In genomic region chr15:79235268-79235667, GRCm38 (mm10) we compare ENCODE assay signal across 22 mouse cellular contexts. TPM values are rescaled to one million over a fixed set of nuclear protein-coding genes. Genes with fewer than 3 reads are reported as not detected.
A peak's percentile ranks its signal among the peaks of the same experiment; 100 is the strongest.
DNase-seq lines count a peak whose midpoint lies in the region; ATAC-seq and TF ChIP-seq lines count a peak whose summit lies in the region.
"Had no signal": no experiment of that assay in that cellular context is flagged by ENCODE, and none has a peak within 500 bp of the region (broad histone marks: within the 10 kb centered on the region; RNA-seq: fewer than 3 reads in every experiment).

No protein-coding gene starts in this region.

- TF ChIP-seq EP300 in heart, adult 2 months (IDR thresholded peaks at IDR 0.05; ENCODE audit: insufficient read depth, low read depth, low read length) = no peak
- TF ChIP-seq EP300 in stomach, postnatal 0 days (optimal IDR thresholded peaks at IDR 0.05) = no peak

- no peaks in the 10 kb centered on the region for H3K27me3 ChIP-seq in heart, embryonic 16.5 days (ENCODE audit: control insufficient read depth, insufficient read depth, low read length)
- H3K27me3 ChIP-seq in heart, adult 2 months (ENCODE audit: control insufficient read depth, insufficient read depth, low read length) = no peaks in the 10 kb centered on the region
- H3K27me3 ChIP-seq in liver, embryonic 13.5 days = no peaks in the 10 kb centered on the region
- no peaks in the 10 kb centered on the region for H3K27me3 ChIP-seq in liver, embryonic 11.5 days (replicated peaks; ENCODE audit: control insufficient read depth, insufficient read depth, low read length)
- no peaks in the 10 kb centered on the region for H3K27me3 ChIP-seq in intestine, embryonic 16.5 days (replicated peaks; ENCODE audit: control insufficient read depth, insufficient read depth, low read length)
- H3K27me3 ChIP-seq in stomach, postnatal 0 days (ENCODE audit: control insufficient read depth, insufficient read depth, low read length) = no peaks in the 10 kb centered on the region
- no peaks in the 10 kb centered on the region for H3K27me3 ChIP-seq in forebrain, embryonic 13.5 days
- H3K27me3 ChIP-seq: embryonic facial prominence, embryonic 12.5 days; forebrain, embryonic 15.5 days; megakaryocyte, embryonic 14.5 days; midbrain, embryonic 15.5 days; neural tube, embryonic 15.5 days had no signal

- peaks cover 11% of the 10 kb centered on the region for H3K4me1 ChIP-seq in heart, embryonic 16.5 days (ENCODE audit: control insufficient read depth, insufficient read depth, low read length)
- H3K4me1 ChIP-seq in heart, adult 2 months (ENCODE audit: control insufficient read depth, insufficient read depth, low read length) = no peaks in the 10 kb centered on the region
- H3K4me1 ChIP-seq in liver, embryonic 13.5 days (replicated peaks) = peaks cover 2% of the 10 kb centered on the region
- H3K4me1 ChIP-seq in liver, embryonic 11.5 days (replicated peaks; ENCODE audit: control insufficient read depth, insufficient read depth, low read length) = no peaks in the 10 kb centered on the region
- H3K4me1 ChIP-seq in intestine, embryonic 16.5 days (ENCODE audit: control insufficient read depth, insufficient read depth, low read length) = peaks cover 5% of the 10 kb centered on the region
- no peaks in the 10 kb centered on the region for H3K4me1 ChIP-seq in stomach, postnatal 0 days (replicated peaks; ENCODE audit: control insufficient read depth, insufficient read depth)
- peaks cover 1% of the 10 kb centered on the region; the same call in 1 of the 2 replicates for H3K4me1 ChIP-seq in forebrain, embryonic 13.5 days

- no peak overlapping the region for H3K4me2 ChIP-seq in heart, embryonic 16.5 days (ENCODE audit: low read depth, low read length)
- no peak overlapping the region for H3K4me2 ChIP-seq in liver, embryonic 13.5 days
- H3K4me2 ChIP-seq in liver, embryonic 11.5 days = no peak overlapping the region
- H3K4me2 ChIP-seq in intestine, embryonic 16.5 days (ENCODE audit: low read depth, low read length) = no peak overlapping the region
- H3K4me2 ChIP-seq in stomach, postnatal 0 days (replicated peaks; ENCODE audit: low read depth) = no peak overlapping the region
- H3K4me2 ChIP-seq in forebrain, embryonic 13.5 days = no peak overlapping the region
- H3K4me2 ChIP-seq: embryonic facial prominence, embryonic 12.5 days; forebrain, embryonic 15.5 days; midbrain, embryonic 15.5 days; neural tube, embryonic 15.5 days had no signal

- H3K9ac ChIP-seq in heart, embryonic 16.5 days (ENCODE audit: low read length) = no peak overlapping the region
- H3K9ac ChIP-seq in heart, adult 2 months (ENCODE audit: low read depth, low read length) = no peak overlapping the region
- H3K9ac ChIP-seq in liver, embryonic 13.5 days = no peak overlapping the region
- H3K9ac ChIP-seq in liver, embryonic 11.5 days (ENCODE audit: low read depth, low read length) = no peak overlapping the region
- no peak overlapping the region for H3K9ac ChIP-seq in intestine, embryonic 16.5 days (ENCODE audit: low read depth, low read length)
- H3K9ac ChIP-seq in stomach, postnatal 0 days (ENCODE audit: low read length) = no peak overlapping the region
- H3K9ac ChIP-seq in forebrain, embryonic 13.5 days = no peak overlapping the region
- H3K9ac ChIP-seq: embryonic facial prominence, embryonic 12.5 days; forebrain, embryonic 15.5 days; midbrain, embryonic 15.5 days; neural tube, embryonic 15.5 days had no signal

- DNase-seq in heart, adult 2 months = no peak
- DNase-seq in liver, embryonic 13.5 days = no peak
- DNase-seq in liver, embryonic 11.5 days (ENCODE audit: low spot score) = no peak
- peak; percentile 46 for DNase-seq in stomach, postnatal 0 days (ENCODE audit: low spot score)
- DNase-seq: adrenal gland, adult 2 months; cerebellum, adult 9-10 months; gastrocnemius, postnatal 25 days; heart, postnatal 10 days; kidney, adult 8-10 months; kidney, postnatal 25 days; lung, adult 2 months; thymus, adult 2 months had no signal

- peaks cover 26% of the 10 kb centered on the region for H3K36me3 ChIP-seq in heart, embryonic 16.5 days (ENCODE audit: control insufficient read depth, insufficient read depth)
- H3K36me3 ChIP-seq in heart, adult 2 months (ENCODE audit: control insufficient read depth, insufficient read depth, low read length) = no peaks in the 10 kb centered on the region
- H3K36me3 ChIP-seq in liver, embryonic 13.5 days = peaks cover 62% of the 10 kb centered on the region
- peaks cover 19% of the 10 kb centered on the region for H3K36me3 ChIP-seq in liver, embryonic 11.5 days (ENCODE audit: control insufficient read depth, insufficient read depth, low read length)
- peaks cover 13% of the 10 kb centered on the region for H3K36me3 ChIP-seq in intestine, embryonic 16.5 days (ENCODE audit: control insufficient read depth, insufficient read depth, low read length)
- peaks cover 13% of the 10 kb centered on the region for H3K36me3 ChIP-seq in stomach, postnatal 0 days (ENCODE audit: control insufficient read depth, insufficient read depth, low read length)
- peaks cover 84% of the 10 kb centered on the region for H3K36me3 ChIP-seq in forebrain, embryonic 13.5 days (ENCODE audit: poor library complexity, severe bottlenecking)

- ATAC-seq in heart, embryonic 16.5 days (replicated peaks; ENCODE audit: extremely low read depth, insufficient read depth, low FRiP score) = peak; percentile 71
- peak; percentile 34; the same call in 1 of the 2 replicates for ATAC-seq in liver, embryonic 13.5 days (ENCODE audit: low read depth)
- ATAC-seq in liver, embryonic 11.5 days (replicated peaks; ENCODE audit: low FRiP score) = no peak
- ATAC-seq in intestine, embryonic 16.5 days = peak; percentile 71
- no peak for ATAC-seq in stomach, postnatal 0 days (ENCODE audit: low FRiP score, low TSS enrichment)
- no peak for ATAC-seq in forebrain, embryonic 13.5 days
- ATAC-seq: forebrain, embryonic 15.5 days; midbrain, embryonic 15.5 days had no signal

- H3K9me3 ChIP-seq in heart, embryonic 16.5 days (replicated peaks; ENCODE audit: control insufficient read depth, low read length) = no peaks in the 10 kb centered on the region
- no peaks in the 10 kb centered on the region for H3K9me3 ChIP-seq in liver, embryonic 13.5 days (replicated peaks)
- H3K9me3 ChIP-seq in liver, embryonic 11.5 days (ENCODE audit: control insufficient read depth, low read length) = no peaks in the 10 kb centered on the region
- no peaks in the 10 kb centered on the region for H3K9me3 ChIP-seq in intestine, embryonic 16.5 days (ENCODE audit: control insufficient read depth, low read length)
- no peaks in the 10 kb centered on the region for H3K9me3 ChIP-seq in stomach, postnatal 0 days (ENCODE audit: control insufficient read depth, low read length)
- H3K9me3 ChIP-seq in forebrain, embryonic 13.5 days (replicated peaks) = no peaks in the 10 kb centered on the region
- H3K9me3 ChIP-seq: embryonic facial prominence, embryonic 12.5 days; forebrain, embryonic 15.5 days; megakaryocyte, embryonic 14.5 days; midbrain, embryonic 15.5 days; neural tube, embryonic 15.5 days had no signal

- intact Hi-C loops in heart, adult 2 months (cut with DNase I) = no loop called here

- TF ChIP-seq CTCF in heart, adult 2 months (IDR thresholded peaks at IDR 0.05) = no peak
- no peak for TF ChIP-seq CTCF in stomach, postnatal 0 days (IDR thresholded peaks at IDR 0.05; ENCODE audit: low read depth)

- 34% methylated on average over 9 of the region's 9 CpGs for WGBS in heart, embryonic 16.5 days
- 60% methylated on average over 9 of the region's 9 CpGs for WGBS in heart, adult 2 months
- 72% methylated on average over 9 of the region's 9 CpGs for WGBS in liver, embryonic 13.5 days (ENCODE audit: insufficient replicate concordance)
- 86% methylated on average over 9 of the region's 9 CpGs for WGBS in liver, embryonic 11.5 days
- 72% methylated on average over 9 of the region's 9 CpGs for WGBS in intestine, embryonic 16.5 days
- 60% methylated on average over 9 of the region's 9 CpGs for WGBS in stomach, postnatal 0 days
- WGBS in forebrain, embryonic 13.5 days = 76% methylated on average over 9 of the region's 9 CpGs

- no peak for TF ChIP-seq POLR2A in heart, adult 2 months (IDR thresholded peaks at IDR 0.05; ENCODE audit: insufficient read depth, low read depth, low read length)

- H3K79me2 ChIP-seq in heart, adult 2 months (replicated peaks; ENCODE audit: control insufficient read depth, insufficient read depth, low read length) = no peaks in the 10 kb centered on the region

- no peak overlapping the region for H3K4me3 ChIP-seq in heart, embryonic 16.5 days (ENCODE audit: low read length)
- H3K4me3 ChIP-seq in heart, adult 2 months = no peak overlapping the region
- no peak overlapping the region for H3K4me3 ChIP-seq in liver, embryonic 13.5 days (replicated peaks)
- no peak overlapping the region for H3K4me3 ChIP-seq in liver, embryonic 11.5 days (ENCODE audit: low read depth, low read length)
- no peak overlapping the region for H3K4me3 ChIP-seq in intestine, embryonic 16.5 days (ENCODE audit: low read length)
- H3K4me3 ChIP-seq in stomach, postnatal 0 days (ENCODE audit: low read depth, low read length) = no peak overlapping the region
- H3K4me3 ChIP-seq in forebrain, embryonic 13.5 days = no peak overlapping the region
- H3K4me3 ChIP-seq: embryonic facial prominence, embryonic 12.5 days; forebrain, embryonic 15.5 days; megakaryocyte, embryonic 14.5 days; midbrain, embryonic 15.5 days; neural tube, embryonic 15.5 days had no signal

- H3K27ac ChIP-seq in heart, embryonic 16.5 days (ENCODE audit: low read length) = peak overlapping the region; percentile 50
- no peak overlapping the region for H3K27ac ChIP-seq in heart, adult 2 months
- no peak overlapping the region for H3K27ac ChIP-seq in liver, embryonic 13.5 days
- no peak overlapping the region for H3K27ac ChIP-seq in liver, embryonic 11.5 days (ENCODE audit: low read depth, low read length)
- peak overlapping the region; percentile 54 for H3K27ac ChIP-seq in intestine, embryonic 16.5 days (ENCODE audit: low read length)
- H3K27ac ChIP-seq in stomach, postnatal 0 days (replicated peaks) = no peak overlapping the region
- H3K27ac ChIP-seq in forebrain, embryonic 13.5 days = no peak overlapping the region
- H3K27ac ChIP-seq: embryonic facial prominence, embryonic 12.5 days; forebrain, embryonic 15.5 days; midbrain, embryonic 15.5 days; neural tube, embryonic 15.5 days had no signal

RNA-seq across cellular contexts. Expression of gene Gm49486, which starts 6.1 kb away (rescaled TPM):
- 0.63 and 0.67 TPM in 2 replicates for polyA plus RNA-seq in heart, embryonic 16.5 days (2015; fragmentation: Nextera tagmentation; extraction: Ambion mirVana)
- total RNA-seq in heart, adult 2 months (2021) = 1 to 10 TPM in 1 of 2 experiments, under 1 TPM in 1; 0.61 to 1.4 TPM
- polyA plus RNA-seq in heart, adult 2 months (2012; rRNA removed) = 0.39 and 0.59 TPM in 2 replicates
- not detected in 2 replicates for polyA plus RNA-seq in liver, embryonic 13.5 days (2015; fragmentation: Nextera tagmentation; extraction: Ambion mirVana)
- 0.10 TPM in 1 of 2 replicates, not detected in the other for polyA plus RNA-seq in liver, embryonic 11.5 days (2014; fragmentation: Nextera tagmentation; extraction: Ambion mirVana)
- 0.29 and 0.32 TPM in 2 replicates for polyA plus RNA-seq in intestine, embryonic 16.5 days (2015; fragmentation: Nextera tagmentation; extraction: Ambion mirVana)
- polyA plus RNA-seq in stomach, postnatal 0 days (2015; fragmentation: Nextera tagmentation; extraction: Ambion mirVana) = 0.23 and 0.27 TPM in 2 replicates
- polyA plus RNA-seq in forebrain, embryonic 13.5 days (2015; fragmentation: Nextera tagmentation; extraction: Ambion mirVana) = 0.96 and 1.3 TPM in 2 replicates
- total RNA-seq: adrenal gland, adult 2 months had no signal
- polyA plus RNA-seq: adrenal gland, adult 2 months had no signal

RNA-seq across cellular contexts. Expression of gene Pick1, which starts 6.3 kb away (rescaled TPM):
- 36.5 and 37.9 TPM in 2 replicates for polyA plus RNA-seq in heart, embryonic 16.5 days (2015; fragmentation: Nextera tagmentation; extraction: Ambion mirVana)
- 10 to 100 TPM; 21.3 to 24.0 TPM for total RNA-seq in heart, adult 2 months (2021)
- 27.7 and 35.5 TPM in 2 replicates for polyA plus RNA-seq in heart, adult 2 months (2012; rRNA removed)
- 10.5 and 10.6 TPM in 2 replicates for polyA plus RNA-seq in liver, embryonic 13.5 days (2015; fragmentation: Nextera tagmentation; extraction: Ambion mirVana)
- 13.5 and 18.0 TPM in 2 replicates for polyA plus RNA-seq in liver, embryonic 11.5 days (2014; fragmentation: Nextera tagmentation; extraction: Ambion mirVana)
- 51.2 and 56.2 TPM in 2 replicates for polyA plus RNA-seq in intestine, embryonic 16.5 days (2015; fragmentation: Nextera tagmentation; extraction: Ambion mirVana)
- 25.7 and 26.7 TPM in 2 replicates for polyA plus RNA-seq in stomach, postnatal 0 days (2015; fragmentation: Nextera tagmentation; extraction: Ambion mirVana)
- polyA plus RNA-seq in forebrain, embryonic 13.5 days (2015; fragmentation: Nextera tagmentation; extraction: Ambion mirVana) = 68.1 and 74.3 TPM in 2 replicates

RNA-seq across cellular contexts. Expression of gene Slc16a8, which starts 19.3 kb away (rescaled TPM):
- 0.47 and 0.95 TPM in 2 replicates for polyA plus RNA-seq in heart, embryonic 16.5 days (2015; fragmentation: Nextera tagmentation; extraction: Ambion mirVana)
- under 1 TPM; 0.16 to 0.39 TPM for total RNA-seq in heart, adult 2 months (2021)
- polyA plus RNA-seq in heart, adult 2 months (2012; rRNA removed) = 0.12 and 0.57 TPM in 2 replicates
- not detected in 2 replicates for polyA plus RNA-seq in liver, embryonic 13.5 days (2015; fragmentation: Nextera tagmentation; extraction: Ambion mirVana)
- polyA plus RNA-seq in liver, embryonic 11.5 days (2014; fragmentation: Nextera tagmentation; extraction: Ambion mirVana) = 0.12 TPM in 1 of 2 replicates, not detected in the other
- 0.07 TPM in 1 of 2 replicates, not detected in the other for polyA plus RNA-seq in intestine, embryonic 16.5 days (2015; fragmentation: Nextera tagmentation; extraction: Ambion mirVana)
- 0.10 and 0.12 TPM in 2 replicates for polyA plus RNA-seq in stomach, postnatal 0 days (2015; fragmentation: Nextera tagmentation; extraction: Ambion mirVana)
- polyA plus RNA-seq in forebrain, embryonic 13.5 days (2015; fragmentation: Nextera tagmentation; extraction: Ambion mirVana) = 0.09 and 0.39 TPM in 2 replicates
- total RNA-seq: adrenal gland, adult 2 months had no signal
- polyA plus RNA-seq: cortical plate, adult 2 months; limb, embryonic 11.5 days had no signal

RNA-seq across cellular contexts. Expression of gene Baiap2l2, which starts 50.1 kb away (rescaled TPM):
- polyA plus RNA-seq in heart, embryonic 16.5 days (2015; fragmentation: Nextera tagmentation; extraction: Ambion mirVana) = 14.2 and 17.3 TPM in 2 replicates
- under 1 TPM; 0.78 to 0.84 TPM for total RNA-seq in heart, adult 2 months (2021)
- 0.70 and 2.9 TPM in 2 replicates for polyA plus RNA-seq in heart, adult 2 months (2012; rRNA removed)
- 1.8 and 2.3 TPM in 2 replicates for polyA plus RNA-seq in liver, embryonic 13.5 days (2015; fragmentation: Nextera tagmentation; extraction: Ambion mirVana)
- polyA plus RNA-seq in liver, embryonic 11.5 days (2014; fragmentation: Nextera tagmentation; extraction: Ambion mirVana) = 2.9 and 4.6 TPM in 2 replicates
- polyA plus RNA-seq in intestine, embryonic 16.5 days (2015; fragmentation: Nextera tagmentation; extraction: Ambion mirVana) = 13.6 and 17.9 TPM in 2 replicates
- polyA plus RNA-seq in stomach, postnatal 0 days (2015; fragmentation: Nextera tagmentation; extraction: Ambion mirVana) = 4.1 and 4.9 TPM in 2 replicates
- 0.63 and 2.1 TPM in 2 replicates for polyA plus RNA-seq in forebrain, embryonic 13.5 days (2015; fragmentation: Nextera tagmentation; extraction: Ambion mirVana)

Comparison
In these comparisons a context has a peak if more than half of its experiments do, and no peak if none do; other contexts are left out.
1. ATAC-seq: peak in heart, embryonic 16.5 days (single experiment), liver, embryonic 13.5 days (single experiment) and intestine, embryonic 16.5 days (single experiment); none in liver, embryonic 11.5 days (single experiment), stomach, postnatal 0 days (single experiment) and forebrain, embryonic 13.5 days (single experiment).
2. H3K27ac ChIP-seq: peak in heart, embryonic 16.5 days (single experiment) and intestine, embryonic 16.5 days (single experiment); none in heart, adult 2 months (single experiment), liver, embryonic 13.5 days (single experiment), liver, embryonic 11.5 days (single experiment), stomach, postnatal 0 days (single experiment) and forebrain, embryonic 13.5 days (single experiment).